ENCODE assay signal across 16 mouse cellular contexts in genomic region chr5:105849222-105849621, GRCm38 (mm10). TPM values are rescaled to one million over a fixed set of nuclear protein-coding genes. Genes with fewer than 3 reads are reported as not detected.
DNase-seq lines count a peak whose midpoint lies in the region; ATAC-seq and TF ChIP-seq lines count a peak whose summit lies in the region.
"Had no signal": no experiment of that assay in that cellular context is flagged by ENCODE, and none has a peak within 500 bp of the region (broad histone marks: within the 10 kb centered on the region; RNA-seq: fewer than 3 reads in every experiment).

No protein-coding gene starts in this region.

- H3K9me3 ChIP-seq in lung, postnatal 0 days (ENCODE audit: low read length): no peaks in the 10 kb centered on the region
- H3K9me3 ChIP-seq: kidney, embryonic 15.5 days had no signal

- intact Hi-C loops in left cerebral cortex, postnatal 36 days (cut with DNase I): no loop called here
- intact Hi-C loops in left cerebral cortex, postnatal 4 days (cut with DNase I): no loop called here

- no peak for TF ChIP-seq CTCF in lung, postnatal 0 days (IDR thresholded peaks at IDR 0.05)
- TF ChIP-seq CTCF in lung, adult 2 months (IDR thresholded peaks at IDR 0.05; ENCODE audit: insufficient read depth, low read length): no peak

- no peak overlapping the region for H3K4me3 ChIP-seq in lung, postnatal 0 days (ENCODE audit: low read depth, low read length)
- H3K4me3 ChIP-seq in lung, adult 2 months (replicated peaks; ENCODE audit: extremely low read depth, low read depth, low read length): no peak overlapping the region
- H3K4me3 ChIP-seq: kidney, embryonic 15.5 days had no signal

- no peak for TF ChIP-seq POLR2A in lung, adult 2 months (IDR thresholded peaks at IDR 0.05; ENCODE audit: borderline replicate concordance, extremely low read depth, low read depth, low read length)

- 43% methylated on average over 4 of the region's 4 CpGs for WGBS in lung, postnatal 0 days
- WGBS in lung, adult 2 months: 52% methylated on average over 4 of the region's 4 CpGs

- peak; percentile 15; the same call in 1 of the 2 replicates for TF ChIP-seq EP300 in lung, postnatal 0 days (IDR thresholded peaks at IDR 0.05)

- H3K27ac ChIP-seq in lung, postnatal 0 days (ENCODE audit: low read length): peak overlapping the region; percentile 21; the same call in 1 of the 2 replicates
- H3K27ac ChIP-seq: kidney, embryonic 15.5 days had no signal

- H3K4me1 ChIP-seq in lung, postnatal 0 days (ENCODE audit: insufficient read depth, low read depth, low read length): peaks cover 7% of the 10 kb centered on the region
- peaks cover 12% of the 10 kb centered on the region for H3K4me1 ChIP-seq in lung, adult 2 months (ENCODE audit: control insufficient read depth, insufficient read depth, low read length)

- peak; percentile 25 for DNase-seq in lung, postnatal 0 days (ENCODE audit: low spot score)
- DNase-seq in lung, adult 2 months: no peak
- DNase-seq in adrenal gland, postnatal 10 days: peak; percentile 43
- DNase-seq in thymus, postnatal 25 days: peak; percentile 46
- DNase-seq in left cerebral cortex, postnatal 36 days (ENCODE audit: low spot score in 2 of 2): no peak
- DNase-seq in left cerebral cortex, postnatal 4 days: no peak
- DNase-seq: cerebellum, adult 9-10 months; gastrocnemius, postnatal 14 days; heart, postnatal 4 days; liver; lung, postnatal 10 days; midbrain, embryonic 14.5 days; right cerebral cortex, postnatal 4 days had no signal

- H3K36me3 ChIP-seq in lung, postnatal 0 days (ENCODE audit: insufficient read depth, low read length): no peaks in the 10 kb centered on the region
- H3K36me3 ChIP-seq: kidney, embryonic 15.5 days had no signal

- peak; percentile 58 for ATAC-seq in lung, postnatal 0 days
- ATAC-seq in inflammation-experienced regulatory T-cells, adult 6 months: peak; percentile 89

- no peaks in the 10 kb centered on the region for H3K27me3 ChIP-seq in lung, postnatal 0 days (replicated peaks; ENCODE audit: insufficient read depth, low read length)
- H3K27me3 ChIP-seq: kidney, embryonic 15.5 days had no signal

- H3K4me2 ChIP-seq in lung, postnatal 0 days (replicated peaks; ENCODE audit: low read depth, low read length): no peak overlapping the region
- H3K4me2 ChIP-seq: heart, embryonic 11.5 days; kidney, embryonic 15.5 days had no signal

- no peak overlapping the region for H3K9ac ChIP-seq in lung, postnatal 0 days (replicated peaks; ENCODE audit: low read depth)
- H3K9ac ChIP-seq: kidney, embryonic 15.5 days had no signal

RNA-seq across cellular contexts. Expression of gene Zfp326, which starts 27.1 kb away (rescaled TPM):
- 28.5 and 31.1 TPM in 2 replicates for polyA plus RNA-seq in lung, postnatal 0 days (2015; fragmentation: Nextera tagmentation; extraction: Ambion mirVana)
- polyA plus RNA-seq in lung, adult 2 months (2012; rRNA removed): 11.7 and 14.6 TPM in 2 replicates
- 10 to 100 TPM; 25.3 to 29.7 TPM for total RNA-seq in adrenal gland, postnatal 10 days (2021)
- 10 to 100 TPM; 13.0 to 23.1 (median 15.0) TPM for polyA plus RNA-seq in inflammation-experienced regulatory T-cells, adult 6 months (2017; shearing (Covaris generic))
- 10 to 100 TPM; 27.9 to 32.0 TPM for total RNA-seq in left cerebral cortex, postnatal 36 days (2021)
- total RNA-seq in left cerebral cortex, postnatal 4 days (2021): 10 to 100 TPM; 57.2 to 64.9 TPM

Comparison
In these comparisons a context has a peak if more than half of its experiments do, and no peak if none do; other contexts are left out.
1. DNase-seq: peak in lung, postnatal 0 days (single experiment), adrenal gland, postnatal 10 days (single experiment) and thymus, postnatal 25 days (single experiment); none in lung, adult 2 months (single experiment), left cerebral cortex, postnatal 36 days (0 of 2) and left cerebral cortex, postnatal 4 days (single experiment).